Mouse (Mus musculus): ENCODE results near the gene Zfp637. TPM values are rescaled to one million over a fixed set of nuclear protein-coding genes. Genes with fewer than 3 reads are reported as not detected.

The Zfp637 gene
- total RNA-seq, 2 experiments from 2014 or later: 38.9 to 68.1 TPM

Other genes with a start within 250 kb of the Zfp637 start
- 7.3 and 8.1 TPM in 2 replicates for gene Zfp239, start 20.9 kb downstream of the Zfp637 start, total RNA-seq (2014; fragmentation: Nextera tagmentation)
- 2.4 and 21.7 TPM in 2 replicates for gene Zfp239, start 20.9 kb downstream of the Zfp637 start, total RNA-seq (2017)
- 700 and 784 TPM in 2 replicates for gene Hnrnpf, start 59.1 kb downstream of the Zfp637 start, total RNA-seq (2014; fragmentation: Nextera tagmentation)
- gene Hnrnpf, start 59.1 kb downstream of the Zfp637 start, total RNA-seq (2017): 1,626 and 1,721 TPM in 2 replicates
- not detected in 2 replicates for gene Fxyd4, start 96.5 kb downstream of the Zfp637 start, total RNA-seq (2014; fragmentation: Nextera tagmentation)
- gene Fxyd4, start 96.5 kb downstream of the Zfp637 start, total RNA-seq (2017): not detected in 2 replicates
- 0.15 TPM in 1 of 2 replicates, not detected in the other for gene Rasgef1a, start 170.3 kb downstream of the Zfp637 start, total RNA-seq (2014; fragmentation: Nextera tagmentation)
- gene Rasgef1a, start 170.3 kb downstream of the Zfp637 start, total RNA-seq (2017): not detected in 2 replicates

Measured in megakaryocyte-erythroid progenitor cell, adult 5-6 weeks (primary cell).